Mouse (Mus musculus): ENCODE data around the gene Frmd6. TPM values are rescaled to one million over a fixed set of nuclear protein-coding genes. Genes with fewer than 3 reads are reported as not detected.

Gene Frmd6
- total RNA-seq, 2 experiments from 2014 or later = 2.6 to 7.4 TPM

DNA sequence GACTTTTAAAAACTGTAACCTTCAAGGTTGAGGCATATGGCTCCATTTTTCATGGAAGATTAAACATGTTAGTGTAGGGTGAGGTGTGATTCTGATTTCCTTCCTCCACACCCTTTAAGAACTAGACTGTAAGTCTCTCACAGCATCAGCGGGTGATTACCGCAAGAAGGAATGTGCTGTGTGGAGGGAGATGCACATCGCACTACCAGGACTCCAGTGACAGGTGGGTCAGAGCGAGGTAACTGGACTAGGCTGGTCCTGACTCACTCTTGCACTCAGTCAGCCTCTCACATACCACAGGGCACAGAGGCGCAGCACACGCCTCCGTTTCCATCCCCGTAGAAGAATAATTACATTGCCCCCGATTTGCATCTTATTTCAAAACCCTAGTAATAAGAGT is 23.7 kb downstream of the Frmd6 start:
- no peak for ATAC-seq (replicated peaks; ENCODE audit: poor library complexity, severe bottlenecking)

DNA sequence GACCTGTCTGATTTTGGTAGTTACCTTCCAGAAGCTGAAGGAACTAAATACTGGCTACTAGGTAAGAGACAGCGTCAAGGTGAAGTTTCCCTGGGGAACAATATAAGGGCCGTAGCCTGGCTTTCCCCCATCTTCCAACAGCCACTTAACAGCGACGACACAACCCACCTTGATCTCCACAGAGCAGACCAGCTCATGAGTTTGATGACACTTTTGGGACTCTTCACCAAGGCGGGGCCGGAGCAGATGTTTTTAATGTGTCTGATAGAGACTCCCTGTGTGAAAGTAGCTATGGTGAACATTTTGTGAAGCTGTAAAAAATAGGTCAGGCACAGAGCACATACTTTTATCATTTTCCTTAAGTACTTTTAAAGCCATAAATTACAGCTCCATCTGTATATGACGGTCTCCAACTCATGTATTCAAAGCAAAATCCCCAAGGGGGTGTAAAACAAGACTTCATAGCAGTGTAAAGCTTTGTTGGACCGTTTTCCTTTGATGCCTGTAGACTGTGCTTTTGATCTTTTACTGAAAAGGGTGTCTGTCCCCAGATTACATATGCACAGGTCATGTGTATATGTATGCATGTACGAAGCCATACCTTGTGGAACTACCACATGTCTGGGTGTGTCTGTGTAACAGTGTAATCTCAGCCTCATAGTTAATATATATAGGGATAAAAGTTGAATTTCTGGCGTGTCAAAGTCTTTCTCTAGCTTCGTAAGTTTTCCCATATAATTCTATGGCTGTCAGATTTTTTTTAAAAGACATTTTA is 24.4 kb downstream of the Frmd6 start:
- no peak for ATAC-seq (replicated peaks; ENCODE audit: poor library complexity, severe bottlenecking)

DNA sequence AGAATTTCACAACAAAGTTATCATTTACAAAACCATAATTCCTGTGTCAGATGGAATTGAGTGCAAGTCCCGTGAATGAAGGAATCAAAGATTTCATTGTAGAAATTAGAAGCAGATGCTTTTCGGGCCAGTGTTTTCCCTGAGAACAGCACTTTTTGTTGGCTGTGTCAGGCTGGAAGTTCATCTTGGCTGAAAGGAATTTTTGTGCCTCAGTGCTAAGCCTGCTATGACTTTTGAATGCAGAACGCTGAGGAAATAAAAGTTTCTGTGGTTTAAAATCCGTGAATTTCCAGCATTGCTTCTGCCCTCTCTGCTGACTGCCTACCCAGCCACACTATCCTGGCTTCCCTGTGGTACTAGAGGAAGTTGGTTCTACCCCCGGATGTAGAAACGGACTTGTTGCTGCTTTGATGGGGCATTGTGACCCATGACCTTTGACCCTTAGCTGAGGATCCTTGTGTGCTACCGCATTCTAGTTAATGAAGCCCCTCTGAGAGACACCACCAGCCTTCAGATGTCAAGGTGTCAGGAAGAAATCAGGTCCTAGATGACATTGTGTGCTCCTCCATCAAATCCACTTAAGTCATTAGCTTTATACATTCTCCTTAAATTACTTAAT is 26.1 kb downstream of the Frmd6 start:
- ATAC-seq (replicated peaks; ENCODE audit: poor library complexity, severe bottlenecking) = no peak

DNA sequence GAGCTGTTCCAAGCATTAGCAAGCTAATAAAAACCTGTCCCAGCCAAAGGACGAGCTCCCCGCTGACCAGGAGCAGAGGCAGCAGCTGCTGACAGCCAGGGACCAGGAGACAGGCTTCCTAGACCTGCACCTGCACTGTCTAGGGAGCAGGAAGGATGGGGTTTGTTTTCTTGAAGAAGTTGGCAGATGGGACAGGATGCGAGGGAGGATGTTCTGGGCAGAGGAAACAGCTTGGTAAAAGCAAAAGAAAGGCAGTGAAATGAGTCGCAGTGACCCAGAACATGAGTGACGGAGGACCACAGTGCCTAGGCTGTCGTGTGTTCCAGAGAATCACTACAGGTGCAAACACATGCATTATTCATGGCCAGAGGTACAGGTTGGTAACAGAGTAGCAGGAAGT is 27.7 kb downstream of the Frmd6 start:
- ATAC-seq (replicated peaks; ENCODE audit: poor library complexity, severe bottlenecking) = no peak

DNA sequence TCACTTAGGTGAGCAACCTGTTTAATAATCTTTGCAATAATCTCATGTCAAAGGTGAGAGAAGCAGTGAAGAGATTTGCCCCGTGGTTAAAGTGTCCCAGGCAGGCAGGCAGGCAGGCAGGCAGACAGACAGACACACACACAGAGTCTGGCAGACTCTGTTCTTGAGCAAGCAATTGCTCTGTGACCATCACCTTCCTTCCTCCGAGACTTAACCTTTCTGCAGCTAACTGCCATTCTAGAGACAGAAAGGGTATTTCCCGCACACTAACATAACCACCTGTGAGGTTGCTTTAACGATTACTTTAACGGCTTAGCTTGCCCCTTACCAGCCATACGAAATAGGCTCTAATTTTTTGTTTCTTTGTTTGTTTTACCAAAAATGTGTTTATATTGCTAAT is 30.4 kb downstream of the Frmd6 start:
- ATAC-seq (replicated peaks; ENCODE audit: poor library complexity, severe bottlenecking) = peak; percentile 56

DNA sequence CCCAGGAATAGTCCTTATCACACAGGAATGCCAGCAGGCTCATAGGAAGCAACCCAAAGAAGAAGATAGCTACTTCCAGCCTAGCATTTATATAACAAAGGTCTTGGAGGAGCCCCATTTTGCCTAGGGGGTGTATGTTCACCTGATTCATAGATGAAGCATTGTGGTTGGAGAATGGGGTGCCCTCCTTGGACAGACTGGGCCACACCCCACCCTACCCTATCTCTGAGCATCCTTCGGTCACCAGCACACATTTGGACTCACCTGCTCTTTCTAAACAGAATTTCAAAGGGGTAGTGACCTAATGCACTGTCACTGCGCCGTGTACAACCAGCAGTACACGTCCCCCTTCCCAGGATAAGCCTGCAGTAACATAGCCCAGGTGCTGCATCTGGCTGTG is 31.5 kb downstream of the Frmd6 start:
- no peak for ATAC-seq (replicated peaks; ENCODE audit: poor library complexity, severe bottlenecking)

DNA sequence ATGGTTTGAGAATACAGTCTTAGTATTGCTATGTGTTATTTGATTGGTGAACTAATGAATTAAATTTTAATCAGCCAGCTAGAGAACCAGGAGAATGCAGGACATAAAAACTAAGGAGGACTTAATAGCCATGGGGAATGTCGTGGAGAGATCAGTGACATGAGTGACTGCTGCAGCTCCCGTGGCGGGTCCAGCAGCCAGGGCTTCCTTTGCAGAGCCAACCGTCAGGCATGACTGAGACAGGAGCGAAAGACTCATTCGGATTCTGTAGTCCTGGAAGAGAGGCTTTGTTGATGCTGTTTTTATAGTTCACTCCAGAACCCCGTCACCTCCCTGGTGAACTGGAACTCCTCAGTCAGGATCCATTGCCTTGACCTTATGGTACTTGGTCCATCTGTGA is 38.0 kb downstream of the Frmd6 start:
- ATAC-seq (replicated peaks; ENCODE audit: poor library complexity, severe bottlenecking) = no peak

DNA sequence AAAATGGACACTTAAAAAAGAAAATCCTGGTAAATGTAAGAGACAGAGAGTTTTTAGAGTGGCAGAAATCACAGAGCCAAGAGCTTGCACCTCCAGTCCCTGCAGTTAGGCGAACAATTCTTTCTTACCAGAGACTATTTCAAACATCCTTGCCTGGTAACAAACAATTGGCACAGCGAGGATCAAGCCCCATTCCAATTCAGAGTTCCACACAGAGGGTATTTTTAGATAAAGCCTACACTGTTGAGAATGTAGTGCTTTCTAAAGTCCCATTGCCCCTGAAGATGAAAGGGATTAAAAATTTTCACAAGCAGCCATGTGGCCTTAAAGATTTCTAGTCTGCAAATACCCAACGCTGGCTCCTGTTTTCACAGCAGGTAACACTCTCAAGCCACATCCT is 42.5 kb downstream of the Frmd6 start:
- no peak for ATAC-seq (replicated peaks; ENCODE audit: poor library complexity, severe bottlenecking)

DNA sequence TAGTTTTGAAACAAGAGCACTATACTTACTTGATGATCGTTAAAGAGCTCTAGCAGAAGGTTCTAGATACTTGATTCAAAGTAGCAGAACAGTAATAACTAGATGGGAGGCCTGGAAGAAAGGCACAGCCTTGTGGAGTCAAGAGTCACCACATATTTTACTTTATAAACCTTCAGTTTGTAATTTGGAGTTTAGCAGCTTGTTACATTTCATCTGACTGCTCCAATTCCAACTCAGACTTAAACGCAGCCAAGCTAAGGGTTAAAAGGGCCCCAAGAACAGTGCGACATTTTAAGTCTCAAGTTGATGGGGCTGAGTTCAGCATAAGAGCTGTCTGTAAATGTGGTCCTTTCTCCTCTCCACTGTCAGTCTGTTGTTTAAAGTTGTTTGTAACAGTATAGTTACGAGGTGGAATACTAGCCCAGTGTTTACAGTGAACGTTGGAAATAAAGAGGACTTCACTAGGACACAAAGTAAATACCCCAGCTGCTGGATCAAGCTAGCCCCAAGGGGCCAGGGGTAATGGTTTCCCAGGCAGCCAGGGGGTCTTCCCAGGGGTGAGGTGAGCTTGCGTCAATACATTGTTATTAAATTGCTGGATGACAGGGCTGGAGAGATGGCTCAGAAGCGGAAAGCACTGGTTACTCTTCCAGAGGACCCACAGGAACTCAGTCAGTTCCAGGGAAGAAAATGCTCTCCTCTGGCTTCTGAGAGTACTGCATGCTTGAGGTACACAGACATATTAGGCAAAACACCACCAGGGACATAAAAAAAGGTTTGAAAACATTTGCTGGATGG is 43.1 kb downstream of the Frmd6 start:
- no peak for ATAC-seq (replicated peaks; ENCODE audit: poor library complexity, severe bottlenecking)

DNA sequence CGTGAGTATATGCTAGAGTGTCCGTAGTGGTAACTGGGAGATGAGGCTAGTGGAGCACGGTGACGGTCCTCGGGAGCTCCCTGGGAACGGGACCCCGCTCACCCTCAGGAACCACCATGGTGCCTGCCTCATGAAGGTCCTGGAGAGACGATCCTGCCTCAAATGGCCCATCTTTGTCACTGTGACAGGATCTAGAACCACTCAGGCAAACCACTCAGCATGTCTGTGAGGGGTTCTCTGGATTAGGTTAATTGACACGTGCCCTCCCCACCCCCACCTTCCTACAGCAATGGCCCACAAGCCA is 43.6 kb downstream of the Frmd6 start:
- ATAC-seq (replicated peaks; ENCODE audit: poor library complexity, severe bottlenecking) = no peak

DNA sequence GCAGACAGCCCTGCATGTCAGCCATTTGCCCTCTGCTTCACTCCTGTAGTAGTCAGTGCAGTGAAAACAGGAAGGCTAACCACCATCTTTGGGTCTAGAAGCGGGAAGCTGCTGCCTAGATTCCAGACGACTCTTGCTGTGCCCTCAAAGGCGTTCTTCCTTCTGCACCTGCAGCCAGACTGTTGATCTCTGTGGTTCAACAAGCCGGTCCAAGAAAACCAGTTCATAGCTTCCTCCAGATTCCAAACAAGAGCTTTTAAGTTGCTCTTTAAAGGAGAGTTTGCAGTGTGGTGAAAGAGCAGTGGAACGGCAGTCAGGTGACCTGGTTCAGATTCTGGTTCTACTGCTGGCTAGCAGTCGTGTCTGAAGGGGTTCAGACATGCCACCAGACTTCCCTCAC is 48.2 kb downstream of the Frmd6 start:
- ATAC-seq (replicated peaks; ENCODE audit: poor library complexity, severe bottlenecking) = no peak

DNA sequence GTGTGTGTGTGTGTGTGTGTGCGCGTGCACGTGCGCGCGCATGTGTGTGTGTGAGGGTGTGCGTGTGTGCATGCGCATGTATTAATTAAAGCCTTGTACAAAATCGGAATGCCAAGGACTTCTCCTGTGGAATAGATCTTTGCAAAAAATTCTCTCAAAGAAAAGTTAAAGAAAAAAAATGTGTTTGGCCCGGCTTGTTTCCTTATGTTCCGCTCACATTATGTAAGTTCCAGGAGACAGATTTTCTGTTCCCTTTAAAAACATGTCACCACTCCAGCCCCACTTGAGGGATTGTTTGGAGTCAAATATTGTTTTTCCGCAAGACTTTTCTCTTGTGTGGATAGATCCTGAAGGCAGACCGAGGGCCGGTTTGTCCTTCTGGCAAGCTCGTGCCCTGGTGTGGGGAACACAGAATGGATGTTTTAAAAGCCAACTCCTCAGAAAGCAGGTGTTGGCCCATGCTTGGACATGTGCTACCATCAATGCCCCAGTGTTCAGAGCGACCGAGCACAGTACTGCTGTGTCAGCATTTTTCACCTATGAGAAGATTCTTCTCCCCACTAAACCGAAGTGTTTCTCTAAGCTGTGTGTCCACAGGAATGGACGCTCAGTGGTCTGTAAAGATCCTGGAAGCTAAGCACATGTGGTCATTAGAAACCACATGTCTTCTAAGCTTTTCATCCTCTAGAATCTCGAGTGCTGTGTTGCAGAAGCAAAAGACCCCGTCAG is 51.1 kb downstream of the Frmd6 start:
- ATAC-seq (replicated peaks; ENCODE audit: poor library complexity, severe bottlenecking) = no peak

DNA sequence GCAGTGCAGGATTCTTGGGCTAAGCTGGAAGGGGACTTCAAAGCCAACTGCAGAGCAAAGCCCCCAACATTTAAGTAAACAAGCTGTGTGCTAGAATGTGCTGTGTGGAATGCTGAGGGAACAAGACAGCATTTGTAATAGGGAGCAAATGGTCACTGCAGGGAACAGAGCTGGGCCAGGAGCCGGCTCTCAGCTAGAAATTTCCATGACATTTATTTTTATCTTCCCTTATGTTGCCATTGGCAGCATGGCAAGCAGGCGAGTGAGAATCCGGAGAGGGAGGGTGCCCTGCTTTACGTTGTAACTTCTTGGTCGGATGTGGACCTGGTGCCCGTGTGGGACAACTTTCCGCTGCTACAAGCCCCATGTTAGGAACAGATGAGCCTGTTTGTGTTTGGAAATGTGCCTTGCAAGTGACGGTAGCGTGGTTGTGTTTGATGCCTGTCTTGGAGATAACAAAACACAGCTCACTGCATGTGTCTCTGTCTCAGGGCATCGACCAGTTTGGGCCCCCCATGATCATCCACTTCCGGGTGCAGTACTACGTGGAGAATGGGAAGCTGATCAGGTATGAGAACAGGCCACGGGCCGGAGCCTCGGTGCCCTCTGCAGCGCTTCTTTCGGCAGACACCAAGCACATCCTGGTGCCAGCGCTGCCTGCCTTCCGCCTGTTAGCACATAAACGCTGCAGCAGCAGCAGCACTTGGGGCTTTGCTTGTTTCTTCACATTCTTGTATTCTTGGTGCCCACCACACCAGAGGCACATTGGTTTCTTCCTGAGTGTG is 52.8 kb downstream of the Frmd6 start:
- no peak for ATAC-seq (replicated peaks; ENCODE audit: poor library complexity, severe bottlenecking)

DNA sequence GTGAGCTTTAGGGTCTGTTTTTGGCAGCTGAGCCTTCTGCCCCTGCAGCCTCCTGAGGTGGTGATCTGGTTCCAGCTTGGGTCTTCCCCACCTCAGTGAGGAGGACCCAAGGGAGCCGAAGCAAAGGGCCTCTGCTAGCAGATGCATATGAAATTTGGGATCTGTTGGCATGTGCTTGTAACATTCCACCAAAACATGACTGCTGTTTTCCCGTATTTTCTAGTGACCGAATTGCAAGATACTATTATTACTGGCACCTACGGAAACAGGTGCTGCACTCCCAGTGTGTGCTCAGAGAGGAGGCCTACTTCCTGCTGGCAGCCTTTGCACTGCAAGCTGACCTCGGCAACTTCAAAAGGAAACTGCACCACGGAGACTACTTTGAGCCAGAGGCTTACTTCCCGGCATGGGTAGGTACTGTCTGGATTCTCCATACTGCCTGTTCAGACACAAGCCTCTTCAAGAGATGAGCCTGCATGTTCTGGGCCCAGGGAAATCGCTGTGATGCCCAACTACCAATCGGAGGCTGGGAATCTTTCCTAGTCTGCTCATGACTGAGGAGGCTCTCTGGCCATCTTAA is 55.2 kb downstream of the Frmd6 start:
- ATAC-seq (replicated peaks; ENCODE audit: poor library complexity, severe bottlenecking) = no peak

DNA sequence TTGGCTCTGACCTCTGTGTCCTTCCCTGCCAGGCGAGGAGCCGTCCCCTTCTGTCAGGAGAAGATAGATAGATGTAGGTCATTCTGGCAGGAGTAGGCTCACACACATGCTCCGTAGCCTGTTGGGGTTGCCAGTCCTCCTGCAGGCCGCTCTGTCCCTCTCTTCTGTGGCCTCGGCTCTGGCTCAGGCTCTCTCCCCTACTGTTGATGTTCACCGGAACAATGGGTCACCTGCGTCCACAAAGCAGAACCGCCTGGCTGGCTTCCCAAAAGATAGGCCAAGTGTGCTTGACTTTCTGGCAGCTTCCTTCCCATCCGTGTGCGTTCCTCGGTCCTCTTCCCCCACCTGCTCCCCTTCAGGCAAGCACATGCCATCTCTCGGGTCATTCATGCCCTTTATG is 56.0 kb downstream of the Frmd6 start:
- no peak for ATAC-seq (replicated peaks; ENCODE audit: poor library complexity, severe bottlenecking)

DNA sequence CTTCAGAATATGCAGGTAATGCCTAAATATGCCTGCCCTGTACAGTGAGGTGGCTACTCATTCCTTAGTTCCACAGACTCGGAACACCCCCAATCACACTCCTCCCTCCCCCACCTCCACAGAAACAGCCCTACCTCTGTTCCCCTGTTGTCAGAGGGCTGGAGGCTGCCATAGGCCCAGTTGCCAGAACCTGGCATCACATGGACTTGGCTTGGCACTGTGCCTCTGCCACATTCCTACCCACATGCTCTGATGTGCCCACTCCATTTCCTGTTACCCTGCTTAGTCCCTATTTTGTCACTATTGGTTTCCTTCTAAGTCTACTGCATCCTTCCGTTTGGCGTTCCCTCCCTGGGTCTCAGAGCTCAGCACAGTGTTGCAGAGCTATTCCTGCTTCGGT is 56.5 kb downstream of the Frmd6 start:
- ATAC-seq (replicated peaks; ENCODE audit: poor library complexity, severe bottlenecking) = peak; percentile 81

DNA sequence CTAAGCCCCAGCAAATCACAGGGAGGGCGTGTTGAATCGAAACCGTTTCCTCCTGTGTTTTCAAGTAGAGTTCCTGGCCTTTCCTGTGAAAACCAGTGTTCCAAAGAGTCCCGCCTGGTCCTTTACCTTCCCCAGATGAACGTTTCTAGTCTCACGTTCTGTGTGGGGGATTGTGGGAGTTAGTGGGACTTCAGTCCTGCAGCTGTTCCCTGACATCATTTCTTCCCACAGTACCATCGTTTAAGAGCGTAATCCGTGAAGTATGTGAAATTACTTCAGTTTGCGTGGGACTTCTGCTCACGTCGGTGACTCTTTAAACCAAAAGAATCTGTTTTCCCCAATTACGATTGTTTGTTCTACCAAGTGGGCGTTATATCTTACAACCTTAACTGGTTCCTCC is 57.8 kb downstream of the Frmd6 start:
- ATAC-seq (replicated peaks; ENCODE audit: poor library complexity, severe bottlenecking) = no peak

DNA sequence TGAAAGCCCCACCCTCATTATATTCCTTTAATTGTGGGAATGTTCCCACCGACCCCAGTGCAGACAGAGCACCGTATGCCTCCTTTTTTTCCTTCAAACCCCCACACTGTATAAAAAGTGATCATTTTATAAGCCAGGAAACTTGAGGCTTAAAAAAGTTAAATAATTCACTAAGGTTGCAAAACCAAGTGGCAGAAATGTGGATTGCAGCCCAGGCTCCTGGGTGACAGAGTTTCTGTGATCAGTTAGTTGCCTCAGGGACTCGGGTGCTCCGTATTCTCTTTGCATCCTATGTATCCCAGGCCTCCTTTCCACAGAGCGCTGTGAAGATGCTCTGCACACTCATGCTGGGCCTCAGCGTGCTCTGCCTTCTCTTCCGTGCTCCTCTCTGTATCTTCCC is 58.8 kb downstream of the Frmd6 start:
- no peak for ATAC-seq (replicated peaks; ENCODE audit: poor library complexity, severe bottlenecking)

DNA sequence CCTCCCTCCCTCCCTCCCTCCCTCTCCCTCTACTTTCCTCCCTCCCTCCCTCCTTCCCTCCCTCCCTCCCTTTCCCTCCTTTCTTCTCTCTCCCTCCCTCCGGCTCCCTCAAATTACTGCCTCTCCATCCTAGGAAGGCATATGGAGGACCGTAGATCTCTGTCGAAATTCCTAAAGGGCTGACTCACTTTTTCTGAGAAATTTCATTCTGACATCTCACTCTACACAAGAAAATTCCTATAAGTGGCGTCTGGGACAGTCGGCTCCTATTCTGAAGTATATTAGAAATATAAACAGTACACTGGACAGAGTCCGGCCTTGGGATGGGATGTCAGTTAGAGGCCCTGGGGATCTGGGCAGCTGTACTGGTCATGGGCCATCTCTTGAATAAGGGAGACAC is 59.7 kb downstream of the Frmd6 start:
- no peak for ATAC-seq (replicated peaks; ENCODE audit: poor library complexity, severe bottlenecking)

DNA sequence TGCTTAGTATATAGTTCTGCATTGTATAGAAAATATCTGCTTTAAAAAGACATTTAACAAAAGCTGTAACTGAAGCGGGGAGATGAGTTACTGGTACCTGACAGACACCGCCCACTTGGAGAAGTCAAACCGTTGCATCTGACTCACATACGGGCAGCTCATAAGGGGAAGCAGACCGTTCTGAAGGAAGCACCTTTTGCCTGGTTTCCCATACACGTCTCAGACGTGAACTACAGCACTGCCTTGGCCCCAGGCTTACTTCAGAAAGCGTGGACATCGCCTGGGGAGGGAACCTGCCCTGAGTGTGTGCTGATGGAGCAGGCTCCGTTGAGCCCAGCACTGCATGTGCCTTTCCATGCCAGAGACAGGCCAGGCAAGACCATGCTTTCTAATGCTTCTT is 60.3 kb downstream of the Frmd6 start:
- ATAC-seq (replicated peaks; ENCODE audit: poor library complexity, severe bottlenecking) = peak; percentile 72
